In the genomic region with DNA sequence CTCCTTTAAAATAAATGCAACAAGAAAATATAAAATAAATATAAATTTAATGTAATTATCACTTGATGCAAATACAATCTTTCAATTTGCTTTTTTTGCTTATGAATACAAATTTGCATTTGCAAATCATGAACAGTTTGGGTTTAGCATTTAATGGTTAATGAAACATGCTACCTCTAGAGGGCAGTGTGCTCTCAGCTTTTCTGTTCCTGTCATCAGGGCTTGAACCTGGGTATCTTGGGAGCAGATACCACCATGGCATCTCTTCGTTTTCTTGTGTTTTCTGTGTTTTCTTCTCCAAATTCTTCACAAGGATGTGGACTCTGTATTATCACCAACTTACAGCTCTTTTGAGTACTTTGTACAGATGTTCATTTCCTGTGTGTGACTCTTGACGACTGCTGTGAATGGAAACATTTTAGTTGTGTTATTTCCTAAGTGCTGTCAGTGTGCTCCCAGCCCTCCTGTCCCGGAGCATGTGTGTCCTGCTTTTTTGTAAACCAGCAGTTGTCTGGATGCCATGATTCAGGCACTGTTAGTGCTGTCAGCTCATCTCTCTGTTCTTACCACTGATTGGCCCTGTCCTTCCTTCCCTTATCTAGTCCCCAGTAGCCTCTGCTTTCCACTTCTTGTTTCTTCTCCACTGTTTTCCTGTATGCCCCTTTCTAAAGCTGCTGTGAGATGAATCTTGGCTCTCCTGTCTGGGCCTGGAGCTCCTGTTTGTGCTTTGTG, we compare ENCODE assay signal across 8 mouse cellular contexts.
A peak's percentile ranks its signal among the peaks of the same experiment; 100 is the strongest.
DNase-seq lines count a peak whose midpoint lies in the region; ATAC-seq and TF ChIP-seq lines count a peak whose summit lies in the region.

No protein-coding gene starts in this region.

- H3K27ac ChIP-seq in forebrain, embryonic 14.5 days (ENCODE audit: low read depth, low read length): no peak overlapping the region
- no peak overlapping the region for H3K27ac ChIP-seq in forebrain, embryonic 12.5 days
- no peak overlapping the region for H3K27ac ChIP-seq in midbrain, embryonic 14.5 days (replicated peaks; ENCODE audit: low read depth, low read length)
- no peak overlapping the region for H3K27ac ChIP-seq in midbrain, embryonic 16.5 days (ENCODE audit: low read length)
- H3K27ac ChIP-seq in intestine, postnatal 0 days (ENCODE audit: low read depth, low read length): no peak overlapping the region
- no peak overlapping the region for H3K27ac ChIP-seq in forebrain, embryonic 15.5 days (replicated peaks)

- no peaks in the 10 kb centered on the region for H3K9me3 ChIP-seq in forebrain, embryonic 14.5 days (replicated peaks; ENCODE audit: control insufficient read depth, low read length)
- no peaks in the 10 kb centered on the region for H3K9me3 ChIP-seq in forebrain, embryonic 12.5 days
- H3K9me3 ChIP-seq in midbrain, embryonic 14.5 days (ENCODE audit: control insufficient read depth, low read length): no peaks in the 10 kb centered on the region
- no peaks in the 10 kb centered on the region for H3K9me3 ChIP-seq in midbrain, embryonic 16.5 days (replicated peaks; ENCODE audit: control insufficient read depth, low read length, poor library complexity, severe bottlenecking)
- H3K9me3 ChIP-seq in intestine, postnatal 0 days (ENCODE audit: control insufficient read depth): no peaks in the 10 kb centered on the region
- no peaks in the 10 kb centered on the region for H3K9me3 ChIP-seq in forebrain, embryonic 15.5 days

- peak; percentile 84 for TF ChIP-seq CTCF in intestine, postnatal 0 days (IDR thresholded peaks at IDR 0.05; ENCODE audit: low read depth)

- no peak overlapping the region for H3K4me2 ChIP-seq in forebrain, embryonic 14.5 days (ENCODE audit: low read length)
- H3K4me2 ChIP-seq in forebrain, embryonic 12.5 days: no peak overlapping the region
- no peak overlapping the region for H3K4me2 ChIP-seq in midbrain, embryonic 14.5 days (ENCODE audit: low read length)
- no peak overlapping the region for H3K4me2 ChIP-seq in midbrain, embryonic 16.5 days (ENCODE audit: low read length)
- no peak overlapping the region for H3K4me2 ChIP-seq in intestine, postnatal 0 days (replicated peaks; ENCODE audit: low read depth)
- H3K4me2 ChIP-seq in forebrain, embryonic 15.5 days (replicated peaks): no peak overlapping the region

- WGBS in forebrain, embryonic 14.5 days: 49% methylated on average over 3 of the region's 3 CpGs
- 46% methylated on average over 3 of the region's 3 CpGs for WGBS in forebrain, embryonic 12.5 days
- 55% methylated on average over 3 of the region's 3 CpGs for WGBS in midbrain, embryonic 14.5 days
- 52% methylated on average over 3 of the region's 3 CpGs for WGBS in midbrain, embryonic 16.5 days
- WGBS in intestine, postnatal 0 days: 39% methylated on average over 3 of the region's 3 CpGs
- whole genome bisulfite sequencing in forebrain, embryonic 15.5 days: 41% methylated on average over 3 of the region's 3 CpGs

- peak; percentile 42; the same call in 1 of the 2 replicates for ATAC-seq in forebrain, embryonic 14.5 days
- no peak for ATAC-seq in forebrain, embryonic 12.5 days (ENCODE audit: low FRiP score)
- no peak for ATAC-seq in midbrain, embryonic 14.5 days (ENCODE audit: low FRiP score, low TSS enrichment)
- ATAC-seq in midbrain, embryonic 16.5 days: no peak
- no peak for ATAC-seq in intestine, postnatal 0 days
- ATAC-seq in forebrain, embryonic 15.5 days (replicated peaks): no peak

- DNase-seq in forebrain, embryonic 14.5 days (ENCODE audit: low spot score): peak; percentile 82
- DNase-seq in midbrain, embryonic 14.5 days: peak; percentile 86
- peak; percentile 45 for DNase-seq in c-Kit-positive CD71-positive TER-119-negative erythroid progenitor cells, embryonic 14.5 days (ENCODE audit: low read depth)
- peak; percentile 58 for DNase-seq in splenic B cell, adult 2 months (ENCODE audit: low read depth, low spot score)

- H3K36me3 ChIP-seq in forebrain, embryonic 14.5 days (ENCODE audit: control insufficient read depth, insufficient read depth, low read length): no peaks in the 10 kb centered on the region
- no peaks in the 10 kb centered on the region for H3K36me3 ChIP-seq in forebrain, embryonic 12.5 days (replicated peaks)
- no peaks in the 10 kb centered on the region for H3K36me3 ChIP-seq in midbrain, embryonic 14.5 days (ENCODE audit: control insufficient read depth, insufficient read depth, low read length)
- H3K36me3 ChIP-seq in midbrain, embryonic 16.5 days (ENCODE audit: control insufficient read depth, insufficient read depth, low read length): no peaks in the 10 kb centered on the region
- no peaks in the 10 kb centered on the region for H3K36me3 ChIP-seq in intestine, postnatal 0 days (ENCODE audit: control insufficient read depth, insufficient read depth)
- H3K36me3 ChIP-seq in splenic B cell, adult 2 months (ENCODE audit: control insufficient read depth, insufficient read depth, low read length, poor library complexity, severe bottlenecking): no peaks in the 10 kb centered on the region
- H3K36me3 ChIP-seq in forebrain, embryonic 15.5 days: no peaks in the 10 kb centered on the region

- H3K4me1 ChIP-seq in forebrain, embryonic 14.5 days (ENCODE audit: control insufficient read depth, insufficient read depth, low read length): no peaks in the 10 kb centered on the region
- H3K4me1 ChIP-seq in forebrain, embryonic 12.5 days: 0 out of 2 replicates have a peak, but pooled peaks cover under 1% of the 10 kb centered on the region
- H3K4me1 ChIP-seq in midbrain, embryonic 14.5 days (ENCODE audit: control insufficient read depth, insufficient read depth, low read length): no peaks in the 10 kb centered on the region
- H3K4me1 ChIP-seq in midbrain, embryonic 16.5 days (ENCODE audit: control insufficient read depth, insufficient read depth, low read length): no peaks in the 10 kb centered on the region
- H3K4me1 ChIP-seq in intestine, postnatal 0 days (replicated peaks; ENCODE audit: control insufficient read depth, insufficient read depth, low read length): no peaks in the 10 kb centered on the region
- H3K4me1 ChIP-seq in forebrain, embryonic 15.5 days: no peaks in the 10 kb centered on the region

- 0 out of 2 replicates have a peak, but pooled peaks cover 2% of the 10 kb centered on the region for H3K27me3 ChIP-seq in forebrain, embryonic 14.5 days (replicated peaks; ENCODE audit: control insufficient read depth, insufficient read depth, low read length)
- H3K27me3 ChIP-seq in forebrain, embryonic 12.5 days: peaks cover 36% of the 10 kb centered on the region
- peaks cover 7% of the 10 kb centered on the region; the same call in 1 of the 2 replicates for H3K27me3 ChIP-seq in midbrain, embryonic 14.5 days (ENCODE audit: control insufficient read depth, insufficient read depth, low read length)
- H3K27me3 ChIP-seq in midbrain, embryonic 16.5 days (ENCODE audit: control insufficient read depth, insufficient read depth, low read depth, low read length): peaks cover 3% of the 10 kb centered on the region; the same call in 1 of the 2 replicates
- no peaks in the 10 kb centered on the region for H3K27me3 ChIP-seq in intestine, postnatal 0 days (replicated peaks; ENCODE audit: control insufficient read depth, insufficient read depth, low read length)
- no peaks in the 10 kb centered on the region for H3K27me3 ChIP-seq in splenic B cell, adult 2 months (ENCODE audit: control insufficient read depth, insufficient read depth, low read length, poor library complexity, severe bottlenecking)
- H3K27me3 ChIP-seq in forebrain, embryonic 15.5 days: peaks cover 13% of the 10 kb centered on the region; the same call in 1 of the 2 replicates

- no peak overlapping the region for H3K4me3 ChIP-seq in forebrain, embryonic 14.5 days (ENCODE audit: low read depth, low read length)
- no peak overlapping the region for H3K4me3 ChIP-seq in forebrain, embryonic 12.5 days (replicated peaks)
- no peak overlapping the region for H3K4me3 ChIP-seq in midbrain, embryonic 14.5 days (replicated peaks; ENCODE audit: low read depth, low read length)
- H3K4me3 ChIP-seq in midbrain, embryonic 16.5 days (ENCODE audit: low read depth, low read length): no peak overlapping the region
- no peak overlapping the region for H3K4me3 ChIP-seq in intestine, postnatal 0 days (ENCODE audit: low read depth, low read length)
- H3K4me3 ChIP-seq in forebrain, embryonic 15.5 days: no peak overlapping the region

- no peak overlapping the region for H3K9ac ChIP-seq in forebrain, embryonic 14.5 days (ENCODE audit: low read length)
- H3K9ac ChIP-seq in forebrain, embryonic 12.5 days: no peak overlapping the region
- no peak overlapping the region for H3K9ac ChIP-seq in midbrain, embryonic 14.5 days (replicated peaks; ENCODE audit: low read length)
- H3K9ac ChIP-seq in midbrain, embryonic 16.5 days (ENCODE audit: low read depth, low read length): no peak overlapping the region
- H3K9ac ChIP-seq in intestine, postnatal 0 days (ENCODE audit: low read depth, low read length): no peak overlapping the region
- H3K9ac ChIP-seq in forebrain, embryonic 15.5 days (replicated peaks): no peak overlapping the region
